Mouse (Mus musculus): ENCODE data around the gene Efcab10.
A peak's percentile ranks its signal among the peaks of the same experiment; 100 is the strongest.

DNA sequence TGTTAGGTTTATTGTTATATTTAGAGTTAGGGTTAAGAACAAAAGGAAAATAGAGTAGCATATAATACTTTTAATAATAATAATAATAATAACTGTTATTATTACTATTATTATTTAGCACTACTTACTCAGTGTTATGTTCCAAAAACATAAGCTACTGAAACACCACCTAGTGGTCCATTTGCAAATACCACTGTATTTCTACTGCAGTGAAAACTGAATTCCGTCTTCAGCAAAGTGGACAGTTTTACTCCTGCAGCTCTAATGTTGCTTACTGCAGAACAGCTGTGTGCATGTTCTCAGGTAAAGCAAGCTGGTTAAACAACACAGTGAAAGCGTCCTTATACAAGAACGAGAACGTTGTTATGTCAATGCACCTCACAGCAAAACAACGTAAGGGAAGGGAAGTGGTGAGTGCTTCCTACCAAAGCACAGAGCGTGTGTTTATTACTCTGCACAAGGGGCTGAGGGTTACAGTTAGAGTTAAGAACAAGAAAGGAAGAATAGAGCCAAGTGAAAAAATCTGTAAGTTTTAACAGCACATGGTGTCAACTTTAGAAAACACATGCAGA is 17.0 kb downstream of the Efcab10 start:
- TF ChIP-seq USF1 (IDR thresholded peaks at IDR 0.05; ENCODE audit: low read depth, low read length) = no peak
- peak in 1 of 2 experiments; percentile 60; a peak in 3 of 4 replicates for TF ChIP-seq CTCF (conservative IDR thresholded peaks at IDR 0.05 in 1 of 2, IDR thresholded peaks at IDR 0.05 in 1 of 2; ENCODE audit: low read depth in 2 of 2, low read length in 2 of 2)
- peak; percentile 17 for TF ChIP-seq RAD21 (IDR thresholded peaks at IDR 0.05; ENCODE audit: low read depth, low read length)
- TF ChIP-seq MAFK (IDR thresholded peaks at IDR 0.05; ENCODE audit: insufficient replicate concordance, low read length) = no peak
- TF ChIP-seq GABPA (IDR thresholded peaks at IDR 0.05; ENCODE audit: insufficient replicate concordance, low read depth, low read length) = no peak
- TF ChIP-seq MEF2A (IDR thresholded peaks at IDR 0.05; ENCODE audit: borderline replicate concordance, low read depth, low read length) = no peak
- no peak for TF ChIP-seq NRF1 (IDR thresholded peaks at IDR 0.05; ENCODE audit: low read depth, low read length)
- no peak for TF ChIP-seq POLR2A (IDR thresholded peaks at IDR 0.05; ENCODE audit: low read depth, low read length)
- TF ChIP-seq TCF12 (IDR thresholded peaks at IDR 0.05; ENCODE audit: low read depth, low read length) = no peak
- TF ChIP-seq E2F4 (IDR thresholded peaks at IDR 0.05; ENCODE audit: insufficient replicate concordance, low read depth, low read length) = no peak
